Mouse (Mus musculus): ENCODE data around the gene Slamf9.
A peak's percentile ranks its signal among the peaks of the same experiment; 100 is the strongest.

DNA sequence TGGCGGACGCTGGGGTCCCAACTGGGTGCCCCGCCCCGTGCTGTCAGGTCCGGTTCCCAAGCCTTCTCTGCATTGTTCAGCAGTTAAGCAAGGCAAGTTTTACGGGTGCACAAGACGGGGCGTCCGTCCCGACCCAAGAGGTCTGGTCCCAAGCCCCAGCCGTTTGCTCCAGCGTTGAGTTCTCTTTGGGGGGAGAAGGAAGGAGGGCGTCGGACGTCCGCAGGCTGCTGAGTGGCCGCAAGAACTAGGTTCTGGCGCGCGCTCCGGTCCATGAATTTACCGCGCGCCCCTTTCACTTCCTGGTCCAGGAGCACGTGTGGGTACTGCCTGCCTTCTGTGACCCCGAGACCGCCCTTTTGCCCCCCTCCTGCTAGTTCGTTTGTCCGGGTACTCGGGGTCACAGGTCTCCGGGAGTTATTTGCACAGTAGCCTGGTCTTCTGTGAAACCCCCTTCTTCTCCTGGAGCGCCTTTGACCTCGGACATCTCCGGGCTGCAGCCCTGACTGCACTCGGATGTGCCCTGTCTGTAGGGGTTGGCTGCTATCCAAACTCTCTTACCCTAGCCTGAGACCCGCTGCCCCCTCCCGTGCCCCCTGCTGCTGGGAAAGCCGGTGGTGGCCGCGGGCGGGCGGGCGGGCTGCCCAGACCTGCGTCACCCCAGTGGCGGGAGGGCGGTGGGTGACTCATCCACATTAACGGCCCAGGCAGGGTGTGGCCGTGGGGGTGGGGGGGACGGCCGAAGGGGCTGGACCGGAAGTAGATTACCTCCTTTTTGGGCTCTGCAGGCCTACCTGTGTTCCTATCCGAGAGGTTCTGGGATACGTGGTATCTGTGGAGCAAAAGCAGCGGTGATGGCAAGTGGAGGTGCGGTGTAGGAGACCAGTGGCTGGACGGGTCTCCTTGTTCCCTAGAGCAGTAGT is 25.6 kb downstream of the Slamf9 start:
- TF ChIP-seq CTCF (IDR thresholded peaks at IDR 0.05) (no peak), EP300 (IDR thresholded peaks at IDR 0.05) (0 out of 2 replicates have a peak, but pooled peaks have one; percentile 33)

All from lung, postnatal 0 days (tissue).